28 mouse cellular contexts compared by ENCODE assay signal in the genomic region with DNA sequence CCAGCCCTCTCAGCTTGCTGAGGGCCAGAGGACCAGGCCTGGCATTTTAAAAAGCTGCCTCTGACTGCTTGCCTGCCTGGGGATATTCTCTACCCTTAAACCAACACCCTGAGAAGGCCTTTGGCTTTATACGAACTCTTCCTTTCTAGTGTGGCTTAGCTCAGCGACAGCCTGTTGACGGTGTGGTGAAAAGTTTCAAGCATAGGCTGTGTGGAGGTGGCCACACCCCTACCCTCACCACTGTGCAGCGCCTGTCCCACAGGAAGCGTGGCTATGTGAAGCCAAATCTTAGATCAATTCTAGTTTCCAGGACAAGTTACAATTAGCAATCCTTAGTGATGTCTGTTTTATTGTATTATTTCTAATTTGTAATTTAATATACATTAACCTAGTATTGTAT. TPM values are rescaled to one million over a fixed set of nuclear protein-coding genes. Genes with fewer than 3 reads are reported as not detected.
"Had no signal": no experiment of that assay in that cellular context is flagged by ENCODE, and none has a peak within 500 bp of the region (broad histone marks: within the 10 kb centered on the region; RNA-seq: fewer than 3 reads in every experiment).

No protein-coding gene starts in this region.

- H3K9me3 ChIP-seq: liver, embryonic 12.5 days; midbrain, embryonic 10.5 days; midbrain, embryonic 12.5 days; midbrain, embryonic 15.5 days; neural tube, embryonic 12.5 days; stomach, embryonic 15.5 days had no signal

- H3K27ac ChIP-seq: liver, embryonic 12.5 days; liver, embryonic 14.5 days; midbrain, embryonic 10.5 days; midbrain, embryonic 12.5 days; midbrain, embryonic 15.5 days; neural tube, embryonic 12.5 days; stomach, embryonic 15.5 days; stomach, postnatal 0 days had no signal

- H3K4me1 ChIP-seq: liver, embryonic 12.5 days; midbrain, embryonic 15.5 days; neural tube, embryonic 12.5 days; stomach, embryonic 15.5 days had no signal

- H3K4me3 ChIP-seq: liver, embryonic 12.5 days; midbrain, embryonic 10.5 days; midbrain, embryonic 12.5 days; midbrain, embryonic 15.5 days; neural tube, embryonic 12.5 days; stomach, embryonic 15.5 days had no signal

- DNase-seq: lung, adult 18-20 months; lung, embryonic 14.5 days; lung, postnatal 10 days; lung, postnatal 4 days; right cerebral cortex, adult 18-20 months; right cerebral cortex, postnatal 25 days; right cerebral cortex, postnatal 4 days; thymus, adult 18-20 months; thymus, postnatal 14 days; thymus, postnatal 36 days had no signal

- H3K36me3 ChIP-seq: liver, embryonic 12.5 days; midbrain, embryonic 10.5 days; midbrain, embryonic 12.5 days; midbrain, embryonic 15.5 days; neural tube, embryonic 12.5 days; stomach, embryonic 15.5 days had no signal

- H3K27me3 ChIP-seq: liver, embryonic 12.5 days; midbrain, embryonic 15.5 days; neural tube, embryonic 12.5 days; stomach, embryonic 15.5 days had no signal

RNA-seq across cellular contexts. Expression of gene Dmrt1, which starts 44.9 kb away (rescaled TPM):
- total RNA-seq: liver, adult 2 months; megakaryocyte, adult 5-6 weeks; megakaryocyte-erythroid progenitor cell, adult 5-6 weeks; midbrain, postnatal 0 days; monocyte, adult 5-6 weeks had no signal
- polyA plus RNA-seq: liver, adult 2 months; liver, embryonic 14.5 days; liver, embryonic 16.5 days; lung, embryonic 14.5 days; lung, embryonic 16.5 days; midbrain, embryonic 15.5 days; midbrain, postnatal 0 days; neural tube, embryonic 14.5 days; small intestine, adult 2 months; stomach, embryonic 15.5 days; stomach, postnatal 0 days; thymus, postnatal 0 days had no signal

RNA-seq across cellular contexts. Expression of gene Dmrt3, which starts 59.8 kb away (rescaled TPM):
- total RNA-seq: liver, adult 2 months; megakaryocyte, adult 5-6 weeks; megakaryocyte-erythroid progenitor cell, adult 5-6 weeks; monocyte, adult 5-6 weeks had no signal
- polyA plus RNA-seq: liver, adult 2 months; liver, embryonic 12.5 days; liver, embryonic 14.5 days; liver, embryonic 16.5 days had no signal
